16 mouse cellular contexts compared by ENCODE assay signal in genomic region chr2:59203627-59204425, GRCm38 (mm10). TPM values are rescaled to one million over a fixed set of nuclear protein-coding genes. Genes with fewer than 3 reads are reported as not detected.
DNase-seq lines count a peak whose midpoint lies in the region; ATAC-seq lines count a peak whose summit lies in the region.
"Had no signal": no experiment of that assay in that cellular context is flagged by ENCODE, and none has a peak within 500 bp of the region (broad histone marks: within the 10 kb centered on the region; RNA-seq: fewer than 3 reads in every experiment).

No protein-coding gene starts in this region.

- no peak overlapping the region for H3K4me3 ChIP-seq in heart, embryonic 16.5 days (ENCODE audit: low read length)
- H3K4me3 ChIP-seq: forebrain, embryonic 10.5 days; intestine, embryonic 15.5 days; liver, embryonic 12.5 days had no signal

- 63% methylated on average over 3 of the region's 3 CpGs for WGBS in heart, embryonic 16.5 days

- intact Hi-C loops in heart, postnatal 36 days (cut with DNase I), result no loop called here

- no peak for ATAC-seq in heart, embryonic 16.5 days (replicated peaks; ENCODE audit: extremely low read depth, insufficient read depth, low FRiP score)
- ATAC-seq in granulocyte monocyte progenitor cell, adult 5-6 weeks (replicated peaks; ENCODE audit: poor library complexity, severe bottlenecking), result no peak
- ATAC-seq: intestine, embryonic 15.5 days; liver, embryonic 12.5 days had no signal

- H3K4me2 ChIP-seq in heart, embryonic 16.5 days (ENCODE audit: low read depth, low read length), result no peak overlapping the region; the same call in 1 of the 2 replicates
- H3K4me2 ChIP-seq: intestine, embryonic 15.5 days; liver, embryonic 12.5 days had no signal

- peak; percentile 33 for DNase-seq in embryo, embryonic 11 days
- DNase-seq in embryo, embryonic 10 days (ENCODE audit: low spot score), result no peak
- no peak for DNase-seq in heart, postnatal 36 days
- peak; percentile 19 for DNase-seq in 416B (ENCODE audit: low read depth)
- peak; percentile 37 for DNase-seq in forelimb bud, embryonic 11.5 days (ENCODE audit: low read depth, low spot score)
- DNase-seq in left cerebral cortex, adult 11 months (ENCODE audit: low spot score), result no peak
- DNase-seq: cerebellum, postnatal 36 days; gastrocnemius, postnatal 36 days; lung, postnatal 14 days; retina, postnatal 1 day had no signal

- H3K9me3 ChIP-seq in heart, embryonic 16.5 days (replicated peaks; ENCODE audit: control insufficient read depth, low read length), result no peaks in the 10 kb centered on the region
- H3K9me3 ChIP-seq: forebrain, embryonic 10.5 days; intestine, embryonic 15.5 days; liver, embryonic 12.5 days had no signal

- peak overlapping the region; percentile 78 for H3K27ac ChIP-seq in heart, embryonic 16.5 days (ENCODE audit: low read length)
- H3K27ac ChIP-seq: forebrain, embryonic 10.5 days; intestine, embryonic 15.5 days; liver, embryonic 12.5 days had no signal

- no peak overlapping the region for H3K9ac ChIP-seq in heart, embryonic 16.5 days (ENCODE audit: low read length)
- H3K9ac ChIP-seq: intestine, embryonic 15.5 days; liver, embryonic 12.5 days had no signal

- H3K4me1 ChIP-seq in heart, embryonic 16.5 days (ENCODE audit: control insufficient read depth, insufficient read depth, low read length), result peaks cover 54% of the 10 kb centered on the region

- H3K36me3 ChIP-seq in heart, embryonic 16.5 days (ENCODE audit: control insufficient read depth, insufficient read depth), result no peaks in the 10 kb centered on the region
- H3K36me3 ChIP-seq: intestine, embryonic 15.5 days; liver, embryonic 12.5 days had no signal

- H3K27me3 ChIP-seq in heart, embryonic 16.5 days (ENCODE audit: control insufficient read depth, insufficient read depth, low read length), result no peaks in the 10 kb centered on the region
- H3K27me3 ChIP-seq: intestine, embryonic 15.5 days; liver, embryonic 12.5 days had no signal

RNA-seq across cellular contexts. Expression of gene Pkp4, which starts 43.2 kb away (rescaled TPM):
- polyA plus RNA-seq in heart, embryonic 16.5 days (2015; fragmentation: Nextera tagmentation; extraction: Ambion mirVana), result 44.5 and 48.3 TPM in 2 replicates
- total RNA-seq in heart, postnatal 36 days (2021), result 100 to 1,000 TPM; 146 to 197 TPM
- total RNA-seq in granulocyte monocyte progenitor cell, adult 5-6 weeks (2014; fragmentation: Nextera tagmentation), result 16.5 and 17.5 TPM in 2 replicates
- 19.4 and 19.8 TPM in 2 replicates for total RNA-seq in granulocyte monocyte progenitor cell, adult 5-6 weeks (2017)
- total RNA-seq: MEL had no signal

RNA-seq across cellular contexts. Expression of gene Ccdc148, which starts 43.3 kb away (rescaled TPM):
- polyA plus RNA-seq in heart, embryonic 16.5 days (2015; fragmentation: Nextera tagmentation; extraction: Ambion mirVana), result 1.0 and 1.1 TPM in 2 replicates
- total RNA-seq in heart, postnatal 36 days (2021), result under 1 TPM; 0.41 to 0.83 TPM
- not detected in 2 replicates for total RNA-seq in granulocyte monocyte progenitor cell, adult 5-6 weeks (2014; fragmentation: Nextera tagmentation)
- not detected in 2 replicates for total RNA-seq in granulocyte monocyte progenitor cell, adult 5-6 weeks (2017)
- total RNA-seq: MEL had no signal

Comparison
In these comparisons a context has a peak if more than half of its experiments do, and no peak if none do; other contexts are left out.
1. DNase-seq: peak in embryo, embryonic 11 days (single experiment), 416B (single experiment) and forelimb bud, embryonic 11.5 days (single experiment); none in embryo, embryonic 10 days (single experiment), heart, postnatal 36 days (0 of 2) and left cerebral cortex, adult 11 months (single experiment).
2. RNA of gene Pkp4, which starts 43.2 kb away (total RNA-seq): 146 to 197 TPM in heart, postnatal 36 days; 16.5 to 19.8 TPM in granulocyte monocyte progenitor cell, adult 5-6 weeks; every median in the first group is over 4 times any median in the second.